ENCODE assay signal across 10 mouse cellular contexts in the genomic region with DNA sequence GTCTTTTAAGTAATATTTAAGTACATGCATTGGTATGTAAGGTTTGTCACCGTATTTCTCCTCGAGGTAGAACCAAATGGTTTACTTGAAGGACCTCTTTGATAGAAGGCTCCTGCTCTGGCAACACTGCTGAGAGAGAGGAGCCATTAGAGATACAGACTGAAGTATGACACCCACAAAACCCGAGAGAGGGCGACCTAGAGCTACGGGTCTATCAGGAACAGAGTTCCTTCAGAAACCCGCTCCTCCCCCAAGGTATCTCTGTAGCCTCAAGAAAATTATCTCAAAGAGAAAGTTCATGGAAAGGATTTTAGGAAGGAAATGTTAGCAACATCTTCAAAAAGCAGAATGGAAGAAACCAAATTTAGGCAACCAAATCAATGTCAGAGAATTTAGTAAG.
DNase-seq lines count a peak whose midpoint lies in the region; ATAC-seq and TF ChIP-seq lines count a peak whose summit lies in the region.
"Had no signal": no experiment of that assay in that cellular context is flagged by ENCODE, and none has a peak within 500 bp of the region (broad histone marks: within the 10 kb centered on the region; RNA-seq: fewer than 3 reads in every experiment).

No protein-coding gene starts in this region.

- peak; percentile 86 for TF ChIP-seq RAD21 in CH12.LX (IDR thresholded peaks at IDR 0.05; ENCODE audit: low read depth, low read length)

- peak; percentile 58 for TF ChIP-seq CTCF in layer of hippocampus, adult 2 months (conservative IDR thresholded peaks at IDR 0.05)
- TF ChIP-seq CTCF in CH12.LX (conservative IDR thresholded peaks at IDR 0.05 in 1 of 2, IDR thresholded peaks at IDR 0.05 in 1 of 2; ENCODE audit: low read depth in 2 of 2, low read length in 2 of 2), result peak in 1 of 2 experiments; percentile 87; a peak in 3 of 4 replicates

- dilution Hi-C loops in CH12.LX (cut with MboI; ENCODE audit: extremely low pct_ligation_motif_present, extremely low pct_unique_long_range_greater_than_20kb, low sequenced_read_pairs), result no loop called here

- no peak overlapping the region for H3K27ac ChIP-seq in forebrain, embryonic 14.5 days (ENCODE audit: low read depth, low read length)
- H3K27ac ChIP-seq in forebrain, embryonic 16.5 days (ENCODE audit: low read length), result no peak overlapping the region
- H3K27ac ChIP-seq in layer of hippocampus, adult 2 months, result no peak overlapping the region
- no peak overlapping the region for H3K27ac ChIP-seq in CH12.LX (ENCODE audit: insufficient read depth, low read depth)

- H3K4me1 ChIP-seq in forebrain, embryonic 14.5 days (ENCODE audit: control insufficient read depth, insufficient read depth, low read length), result no peaks in the 10 kb centered on the region
- H3K4me1 ChIP-seq in forebrain, embryonic 16.5 days (replicated peaks; ENCODE audit: control insufficient read depth, insufficient read depth, low read length), result no peaks in the 10 kb centered on the region
- peaks cover 0 to 25% of the 10 kb centered on the region in 2 experiments; a peak in 2 of 4 replicates for H3K4me1 ChIP-seq in CH12.LX (ENCODE audit: control insufficient read depth in 1 of 2, insufficient read depth in 2 of 2)

- H3K9ac ChIP-seq in forebrain, embryonic 14.5 days (ENCODE audit: low read length), result no peak overlapping the region
- no peak overlapping the region for H3K9ac ChIP-seq in forebrain, embryonic 16.5 days (replicated peaks; ENCODE audit: low read depth, low read length)
- no peak overlapping the region for H3K9ac ChIP-seq in CH12.LX (ENCODE audit: insufficient read depth, low read depth)

- ATAC-seq in forebrain, embryonic 14.5 days, result no peak
- no peak for ATAC-seq in forebrain, embryonic 16.5 days
- ATAC-seq in common myeloid progenitor, adult 5-6 weeks (replicated peaks; ENCODE audit: low read depth, poor library complexity, severe bottlenecking), result 0 out of 2 replicates have a peak, but pooled peaks have one; percentile 68

- no peak for TF ChIP-seq EP300 in CH12.LX (IDR thresholded peaks at IDR 0.05; ENCODE audit: low read length)

- no peaks in the 10 kb centered on the region for H3K27me3 ChIP-seq in forebrain, embryonic 14.5 days (replicated peaks; ENCODE audit: control insufficient read depth, insufficient read depth, low read length)
- no peaks in the 10 kb centered on the region for H3K27me3 ChIP-seq in forebrain, embryonic 16.5 days (replicated peaks; ENCODE audit: control insufficient read depth, insufficient read depth, low read length)
- no peaks in the 10 kb centered on the region for H3K27me3 ChIP-seq in CH12.LX (replicated peaks)

- H3K36me3 ChIP-seq in forebrain, embryonic 14.5 days (ENCODE audit: control insufficient read depth, insufficient read depth, low read length), result no peaks in the 10 kb centered on the region
- no peaks in the 10 kb centered on the region for H3K36me3 ChIP-seq in forebrain, embryonic 16.5 days (ENCODE audit: control insufficient read depth, insufficient read depth)
- H3K36me3 ChIP-seq in CH12.LX (replicated peaks in 1 of 2; ENCODE audit: control insufficient read depth in 1 of 2, insufficient read depth in 1 of 2, low read length in 1 of 2), result no peaks in the 10 kb centered on the region

- H3K79me2 ChIP-seq in CH12.LX (replicated peaks; ENCODE audit: control insufficient read depth, extremely low read depth, insufficient read depth, poor library complexity, severe bottlenecking), result no peaks in the 10 kb centered on the region

- H3K4me2 ChIP-seq in forebrain, embryonic 14.5 days (ENCODE audit: low read length), result no peak overlapping the region
- no peak overlapping the region for H3K4me2 ChIP-seq in forebrain, embryonic 16.5 days (ENCODE audit: low read length)
- H3K4me2 ChIP-seq in CH12.LX (ENCODE audit: insufficient read depth, low read depth, poor library complexity, severe bottlenecking), result no peak overlapping the region

- no peaks in the 10 kb centered on the region for H3K9me3 ChIP-seq in forebrain, embryonic 14.5 days (replicated peaks; ENCODE audit: control insufficient read depth, low read length)
- no peaks in the 10 kb centered on the region for H3K9me3 ChIP-seq in forebrain, embryonic 16.5 days (ENCODE audit: control insufficient read depth, low read length)
- H3K9me3 ChIP-seq in CH12.LX (replicated peaks; ENCODE audit: low read length), result no peaks in the 10 kb centered on the region

- WGBS in forebrain, embryonic 14.5 days, result 58% methylated on average over 6 of the region's 6 CpGs
- 61% methylated on average over 6 of the region's 6 CpGs for WGBS in forebrain, embryonic 16.5 days

- no peak overlapping the region for H3K4me3 ChIP-seq in forebrain, embryonic 14.5 days (ENCODE audit: low read depth, low read length)
- H3K4me3 ChIP-seq in forebrain, embryonic 16.5 days (replicated peaks; ENCODE audit: low read length), result no peak overlapping the region
- H3K4me3 ChIP-seq in layer of hippocampus, adult 2 months, result no peak overlapping the region
- no peak overlapping the region for H3K4me3 ChIP-seq in CH12.LX (replicated peaks in 1 of 3; ENCODE audit: low read depth in 2 of 3, low read length in 2 of 3, poor library complexity in 1 of 3)

- no peak for TF ChIP-seq POLR2A in CH12.LX (IDR thresholded peaks at IDR 0.05; ENCODE audit: low read depth, low read length)

- in situ Hi-C loops in CH12.LX (cut with MboI; ENCODE audit: low pct_ligation_motif_present, low pct_unique_long_range_greater_than_20kb, low sequenced_read_pairs), result loop anchor here (5.0 kb wide), 1 partner anchor 57 kb away; no protein-coding TSS in a partner anchor

- peak; percentile 27 for DNase-seq in forebrain, embryonic 14.5 days (ENCODE audit: low spot score)
- DNase-seq in layer of hippocampus, adult 2 months (ENCODE audit: low spot score in 2 of 2), result no peak
- no peak for DNase-seq in layer of hippocampus, adult 18-20 months (ENCODE audit: low spot score in 2 of 2)
- peak; percentile 66 for DNase-seq in CH12.LX (ENCODE audit: extremely low read depth)
- DNase-seq in spleen, postnatal 10 days (ENCODE audit: low spot score in 2 of 2), result no peak
- no peak for DNase-seq in right cerebral cortex, postnatal 10 days (ENCODE audit: low spot score in 2 of 2)
- DNase-seq: cerebellum, adult 9-10 months; gastrocnemius, postnatal 25 days had no signal

TF ChIP-seq in CH12.LX, 34 proteins besides CTCF, POLR2A, EP300 and RAD21:
- TF ChIP-seq UBTF (IDR thresholded peaks at IDR 0.05; ENCODE audit: low read depth, low read length) (no peak), ZC3H11A (IDR thresholded peaks at IDR 0.05; ENCODE audit: low read depth, low read length) (peak; percentile 56; the same call in 1 of the 2 replicates), SMC3 (IDR thresholded peaks at IDR 0.05; ENCODE audit: low read depth, low read length) (peak; percentile 91)
TF ChIP-seq in CH12.LX: peak in this region for 2.

Comparison
In these comparisons a context has a peak if more than half of its experiments do, and no peak if none do; other contexts are left out.
1. DNase-seq: peak in forebrain, embryonic 14.5 days (single experiment) and CH12.LX (single experiment); none in layer of hippocampus, adult 2 months (0 of 2), layer of hippocampus, adult 18-20 months (0 of 2), spleen, postnatal 10 days (0 of 2) and right cerebral cortex, postnatal 10 days (0 of 2).